Mouse (Mus musculus) naive thymus-derived CD4-positive, alpha-beta T cell, adult 2 months (primary cell): Measurements from ENCODE around the gene Ube2r2.

Experiments
- DNase-seq: peaks from one replicate; pipeline ENCODE4 v3.0.0-alpha.2; 2011; ENCODE audit warnings: low read depth

The Ube2r2 gene

DNA sequence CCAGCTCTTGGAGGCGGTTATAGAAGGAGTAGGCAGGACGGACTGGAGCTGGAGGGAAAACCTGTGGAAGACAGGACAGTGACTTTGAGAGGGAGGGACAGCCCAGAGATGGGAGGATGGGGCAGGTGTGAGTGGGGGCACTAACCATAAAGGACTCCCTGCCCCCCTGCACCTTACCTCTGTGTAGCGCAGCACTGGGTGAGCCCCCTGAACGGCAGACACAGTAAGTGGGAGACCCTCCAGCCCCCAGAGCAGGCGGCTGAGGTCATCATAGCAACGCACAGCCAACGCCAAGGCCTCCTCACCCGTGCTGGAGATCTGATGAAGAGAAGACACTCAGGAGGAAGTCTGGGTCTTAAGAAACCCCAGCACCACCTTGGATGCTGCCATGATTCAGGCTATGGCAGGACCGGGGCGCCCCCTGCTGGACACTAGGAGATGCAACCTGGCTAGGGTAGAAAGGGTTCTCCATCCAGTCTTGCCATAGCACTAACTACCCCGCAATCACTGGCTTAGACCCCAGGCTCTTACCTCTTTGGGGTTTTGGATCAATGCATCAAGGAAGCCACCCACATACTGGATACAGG lies 16.7 kb upstream of the Ube2r2 start:
- DNase-seq, result peak; percentile 77

DNA sequence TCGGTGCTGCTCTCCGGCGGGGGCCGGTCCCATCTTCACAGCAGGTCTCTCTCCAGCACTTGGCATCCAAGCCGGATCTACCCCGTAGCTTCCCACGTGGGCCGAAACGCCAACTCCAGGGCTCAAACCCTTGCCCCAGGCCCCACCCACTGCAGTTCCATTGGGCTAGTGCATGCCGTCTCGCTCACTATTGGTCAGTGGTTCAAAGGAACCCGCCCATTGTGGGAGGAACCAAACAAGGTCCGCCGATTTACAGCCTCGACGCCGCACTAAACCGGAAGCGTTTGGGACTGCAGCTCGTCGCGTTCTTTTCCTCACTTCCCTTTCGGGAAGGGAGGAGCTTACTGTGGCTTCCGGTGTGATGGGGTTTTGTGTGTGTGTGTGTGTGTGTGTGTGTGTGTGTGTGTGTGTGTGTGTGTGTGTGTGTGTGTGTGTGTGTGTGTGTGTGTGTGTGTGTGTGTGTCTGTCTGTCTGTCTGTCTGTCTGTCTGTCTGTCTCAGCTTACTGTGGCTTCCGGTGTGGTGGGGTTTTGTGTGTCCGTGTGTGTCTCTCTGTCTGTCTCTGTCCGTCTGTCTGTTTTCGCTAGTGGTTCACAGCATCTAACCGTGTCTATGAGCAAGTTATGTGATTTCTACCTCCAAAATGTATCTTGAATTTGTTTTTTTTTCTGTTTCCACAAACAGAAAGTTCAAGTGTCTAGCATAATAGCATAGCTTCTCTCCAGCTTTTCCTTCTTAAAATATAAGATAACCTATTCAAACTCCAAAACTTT lies 11.2 kb upstream of the Ube2r2 start, which contains the start of gene Nol6:
Gene Nol6 (minus strand): TSS at position 276 of the 772 bp plus-strand sequence.
- peak; percentile 98 for DNase-seq

DNA sequence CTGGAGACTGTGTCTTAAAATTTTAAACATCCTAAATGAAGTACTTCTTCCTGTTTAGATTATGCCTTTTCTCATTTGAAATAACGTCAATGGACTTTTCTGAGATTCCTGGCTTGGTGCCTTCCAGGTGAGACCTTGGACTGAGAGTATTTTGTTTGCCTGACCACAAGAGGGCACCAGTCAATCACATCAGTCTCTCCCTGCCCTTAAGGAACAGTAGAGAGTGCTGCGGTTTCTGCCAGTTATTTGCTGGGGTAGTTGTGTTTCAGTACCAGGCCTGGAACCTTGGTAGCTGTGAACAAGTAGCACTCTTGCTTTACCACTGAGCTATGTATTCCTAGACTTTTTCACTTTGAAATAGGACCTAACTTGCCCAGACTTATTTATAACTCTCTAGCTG lies 6.1 kb upstream of the Ube2r2 start:
- peak; percentile 88 for DNase-seq

DNA sequence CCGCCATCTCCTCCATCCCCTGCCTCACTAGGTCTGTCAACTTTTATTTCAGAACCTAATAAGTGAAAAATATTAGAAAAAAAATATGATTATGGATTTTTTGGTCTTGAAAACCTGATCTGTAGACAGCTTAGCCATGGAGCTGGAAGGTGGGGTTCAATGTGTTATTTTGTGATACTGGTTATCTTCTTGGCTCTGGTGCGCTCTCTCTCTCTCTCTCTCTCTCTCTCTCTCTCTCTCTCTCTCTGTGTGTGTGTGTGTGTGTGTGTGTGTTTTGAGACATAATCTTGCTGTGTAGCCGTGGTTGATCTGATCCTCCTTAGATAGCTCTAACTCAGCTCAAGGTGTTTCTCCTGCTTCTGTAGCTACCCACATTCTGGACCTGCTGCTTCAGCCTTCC lies 5.7 kb upstream of the Ube2r2 start:
- no peak for DNase-seq

DNA sequence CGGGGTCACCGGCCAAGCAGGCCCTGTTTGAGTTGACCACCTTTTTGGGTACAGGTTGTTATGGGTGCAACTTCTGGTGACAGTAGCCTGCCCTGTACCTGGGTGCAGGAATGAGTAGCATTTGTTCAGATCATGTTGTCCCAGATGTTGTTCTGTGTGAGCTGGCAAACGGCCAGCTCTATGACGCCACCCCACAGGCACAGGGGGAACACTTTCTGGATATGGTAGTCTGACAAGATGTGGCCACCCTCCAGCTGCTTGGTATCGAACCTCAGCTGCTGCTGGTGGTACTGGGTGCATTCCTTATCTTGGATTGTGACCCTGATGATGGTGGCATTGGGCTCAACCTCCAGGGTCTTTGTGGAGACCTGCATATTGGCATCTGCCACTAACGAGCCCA lies 3.1 kb upstream of the Ube2r2 start:
- DNase-seq, result no peak

DNA sequence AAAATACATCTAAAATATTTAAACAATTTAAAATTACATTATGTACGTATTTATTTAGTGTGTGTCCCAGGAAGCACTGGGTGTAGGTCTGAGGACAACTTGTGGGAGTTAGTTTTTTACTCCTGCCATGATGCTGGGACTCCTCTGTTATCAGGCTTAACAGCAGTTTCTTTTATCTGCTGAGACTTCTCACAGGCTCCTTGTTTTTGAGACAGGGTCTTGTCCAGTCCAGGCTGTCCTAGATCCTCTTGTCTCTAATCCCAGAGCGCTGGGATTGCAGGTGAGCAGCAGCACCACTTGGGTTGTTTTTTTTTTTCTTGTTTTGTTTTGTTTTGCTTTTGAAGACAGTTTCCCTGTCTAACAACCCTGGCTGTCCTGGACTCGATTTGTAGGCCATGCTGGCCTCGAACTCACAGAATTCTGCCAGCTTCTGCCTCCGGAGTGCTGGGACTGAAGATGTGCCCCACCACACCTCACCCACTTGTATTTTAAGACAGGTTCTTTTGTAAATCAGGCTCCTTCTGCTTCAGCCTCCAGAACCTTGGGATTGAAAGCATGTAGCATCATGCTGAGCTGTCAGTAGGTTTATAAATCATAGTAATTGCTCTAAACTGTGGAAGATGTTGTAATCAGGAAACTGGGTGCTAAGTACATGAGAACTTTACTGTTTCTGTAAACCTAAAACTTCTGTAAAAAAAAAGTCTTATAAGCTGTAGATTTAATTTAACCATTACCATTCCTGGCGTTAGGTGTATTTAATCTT lies 1.8 kb upstream of the Ube2r2 start:
- DNase-seq, result no peak

DNA sequence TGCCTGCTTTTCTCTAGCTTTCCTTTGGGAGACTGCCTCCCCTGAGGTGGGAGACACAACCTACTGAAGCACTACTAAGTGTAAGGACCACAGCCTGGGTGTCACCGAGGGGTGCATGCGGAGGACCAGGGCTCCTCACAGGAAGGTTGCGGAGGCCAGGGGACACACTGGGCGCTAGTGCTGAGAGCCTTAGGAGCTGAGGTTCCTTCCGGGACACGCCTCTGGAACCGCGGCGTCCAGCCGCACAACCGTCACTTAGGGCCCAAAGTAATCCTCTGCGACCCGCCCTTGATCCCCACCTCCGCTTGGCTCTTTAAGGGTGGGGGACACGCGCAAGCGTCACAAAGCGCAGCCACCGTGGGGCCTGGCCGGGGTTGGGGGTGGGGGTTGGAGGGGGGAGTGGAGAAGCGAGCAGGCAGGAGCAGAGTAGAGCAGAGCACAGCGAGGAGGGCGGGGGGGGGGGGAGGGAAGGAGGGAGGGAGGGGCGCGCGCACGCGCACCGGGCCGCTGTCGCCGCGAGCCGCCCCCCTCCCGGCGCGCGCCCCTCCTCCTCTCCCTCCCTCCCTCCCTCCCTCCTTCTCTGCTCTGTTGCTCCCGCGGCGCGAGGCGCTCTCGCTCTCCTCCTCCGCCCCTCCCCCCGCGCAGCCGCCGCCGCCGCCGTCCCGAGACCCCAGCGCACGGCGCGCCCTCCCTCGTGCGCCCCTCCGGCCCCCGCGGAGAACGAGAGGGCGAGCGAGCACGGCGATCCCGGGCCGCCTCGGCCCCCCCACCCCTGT lies 420 bp upstream of the Ube2r2 start:
- peak; percentile 87 for DNase-seq

DNA sequence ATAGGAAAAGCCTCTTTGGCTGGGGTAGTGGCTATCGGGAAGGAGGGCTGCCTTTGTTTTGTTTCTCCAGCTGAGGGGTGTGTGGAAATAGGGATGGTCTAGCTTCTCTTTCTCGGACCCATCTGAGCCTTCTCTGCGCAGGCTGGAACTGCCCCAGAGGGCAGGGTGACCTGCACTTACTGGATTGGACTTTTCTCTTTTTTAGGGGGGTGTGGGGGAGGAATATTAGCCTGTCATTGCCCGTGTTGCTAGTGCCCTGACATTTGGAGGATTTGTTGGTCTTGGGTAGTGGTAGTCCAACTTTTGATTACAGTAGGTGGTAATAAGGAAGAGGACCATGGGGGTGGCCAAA lies 887 bp downstream of the Ube2r2 start:
- DNase-seq, result no peak

DNA sequence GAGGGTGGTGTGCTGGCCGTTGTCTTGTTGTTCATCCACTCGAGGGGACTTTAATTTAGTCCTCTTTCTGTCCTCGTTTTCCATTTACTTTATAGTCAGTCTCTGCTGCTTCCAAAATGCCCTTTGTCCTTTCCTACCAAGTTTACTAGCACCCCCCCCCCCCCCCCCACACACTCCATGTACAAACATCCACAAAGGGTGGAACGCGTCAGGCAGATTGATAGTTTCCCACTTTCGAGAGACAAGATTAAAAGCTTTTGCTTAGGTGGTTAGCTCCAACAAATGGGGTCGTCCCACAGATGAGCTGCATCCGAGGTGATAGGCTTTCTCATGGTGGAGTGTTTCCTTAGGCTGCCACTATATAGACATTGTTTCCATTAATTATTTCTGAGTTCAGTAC lies 1.3 kb downstream of the Ube2r2 start:
- DNase-seq, result no peak

DNA sequence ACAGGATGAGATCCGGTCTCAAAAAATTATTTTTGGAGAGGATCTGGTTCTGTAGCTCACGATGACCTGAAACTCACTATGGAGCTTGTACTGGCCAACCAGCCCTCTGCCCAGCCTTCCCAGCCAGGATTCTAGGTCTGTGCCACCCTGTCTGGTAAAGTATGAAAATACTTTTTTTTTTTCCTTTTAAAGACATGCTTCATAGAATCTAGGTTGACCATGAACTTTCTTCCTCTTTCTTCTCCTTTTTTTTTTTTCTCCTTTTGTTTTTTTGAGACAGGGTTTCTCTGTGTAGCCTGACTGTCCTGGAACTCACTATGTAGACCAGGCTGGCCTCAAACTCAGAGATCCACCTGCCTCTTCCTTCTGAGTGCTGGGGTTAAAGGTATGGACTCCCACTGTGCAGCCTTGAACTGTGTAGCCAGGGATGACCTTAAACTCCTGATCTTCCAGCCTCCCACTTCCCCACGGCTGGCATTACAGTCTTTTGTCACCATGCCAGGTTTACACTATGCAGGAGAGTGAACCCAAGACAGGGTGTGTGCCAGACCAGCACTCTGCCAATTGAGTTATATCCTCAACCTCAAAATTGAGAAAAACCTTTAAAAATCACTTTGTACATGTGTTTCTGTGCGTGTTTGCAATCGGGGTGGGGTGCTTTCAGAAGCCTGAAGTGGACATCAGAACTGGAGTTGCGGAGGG lies 4.8 kb downstream of the Ube2r2 start:
- no peak for DNase-seq

DNA sequence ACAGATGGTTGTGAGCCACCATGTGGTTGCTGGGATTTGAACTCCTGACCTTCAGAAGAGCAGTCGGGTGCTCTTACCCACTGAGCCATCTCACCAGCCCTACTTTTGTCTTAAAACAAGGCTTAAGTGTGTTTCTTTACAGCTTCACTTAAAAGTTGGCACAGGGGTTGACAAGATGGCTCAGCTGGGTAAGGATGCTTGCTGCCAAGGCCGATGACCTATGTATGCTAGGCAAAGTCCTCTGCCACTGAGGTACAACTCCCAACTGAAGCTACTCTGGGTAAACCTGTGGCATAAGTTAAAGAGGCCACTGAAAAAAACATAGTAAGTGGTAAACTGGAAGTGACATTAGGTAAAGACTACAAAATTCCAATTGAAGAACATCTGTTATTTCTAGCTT lies 7.1 kb downstream of the Ube2r2 start:
- no peak for DNase-seq

DNA sequence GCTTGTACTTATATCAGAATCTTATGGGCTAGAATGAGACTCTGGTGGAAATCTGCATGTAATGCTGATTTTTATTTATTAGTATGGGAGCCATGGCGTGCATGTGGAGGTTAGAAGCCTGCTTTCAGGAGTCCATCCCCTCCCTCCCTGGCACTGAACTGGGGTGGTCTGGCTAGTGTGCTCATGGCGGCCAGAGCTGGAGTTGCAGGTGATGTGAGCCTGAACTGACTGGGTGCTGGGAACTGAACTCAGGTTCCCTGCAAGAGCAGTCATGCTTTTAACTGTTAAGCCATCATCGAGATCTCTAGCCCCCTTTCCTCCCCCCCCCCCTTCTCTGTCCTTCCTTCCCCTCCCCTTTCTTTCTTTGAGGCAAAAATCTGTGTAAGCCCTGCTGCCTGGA lies 14.3 kb downstream of the Ube2r2 start:
- DNase-seq, result no peak

DNA sequence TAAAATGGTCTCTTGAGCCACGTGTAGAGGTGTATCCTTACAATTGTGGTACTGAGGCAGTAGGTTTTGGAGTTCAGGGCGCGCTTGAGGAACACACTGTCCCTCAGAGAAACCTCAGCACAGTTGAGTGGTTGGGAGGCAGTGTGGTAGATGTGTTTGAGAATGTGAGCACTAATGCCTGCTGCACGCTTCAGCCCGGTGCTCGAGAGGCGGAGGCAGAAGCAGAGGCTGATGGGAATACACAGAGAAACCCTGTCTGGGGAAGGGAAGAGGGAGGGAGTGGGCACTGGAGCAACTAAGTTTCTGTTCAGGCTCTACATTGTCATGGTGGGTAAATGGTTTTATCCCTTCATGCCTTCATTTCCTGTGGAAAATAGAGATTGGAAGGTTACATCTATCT lies 15.6 kb downstream of the Ube2r2 start:
- no peak for DNase-seq

DNA sequence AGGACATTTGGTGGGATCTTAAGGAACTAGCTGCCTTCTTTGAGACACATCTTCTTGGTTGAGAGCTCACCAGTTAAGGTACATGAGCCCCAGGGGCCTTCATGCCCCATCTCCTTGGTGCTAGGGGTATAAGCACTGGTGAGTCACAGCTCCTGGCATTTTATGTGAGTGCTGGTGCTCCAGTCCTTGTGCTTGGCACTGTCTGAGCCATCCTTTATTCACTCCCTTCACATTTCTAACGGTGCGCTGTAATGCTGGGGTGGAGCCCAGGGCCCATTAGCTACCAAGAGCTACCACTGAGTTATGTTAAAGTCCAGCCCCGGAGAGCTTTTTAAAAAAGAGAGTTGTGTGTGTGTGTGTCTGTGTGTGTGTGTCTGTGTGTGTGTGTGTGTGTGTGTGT lies 17.6 kb downstream of the Ube2r2 start:
- no peak for DNase-seq

DNA sequence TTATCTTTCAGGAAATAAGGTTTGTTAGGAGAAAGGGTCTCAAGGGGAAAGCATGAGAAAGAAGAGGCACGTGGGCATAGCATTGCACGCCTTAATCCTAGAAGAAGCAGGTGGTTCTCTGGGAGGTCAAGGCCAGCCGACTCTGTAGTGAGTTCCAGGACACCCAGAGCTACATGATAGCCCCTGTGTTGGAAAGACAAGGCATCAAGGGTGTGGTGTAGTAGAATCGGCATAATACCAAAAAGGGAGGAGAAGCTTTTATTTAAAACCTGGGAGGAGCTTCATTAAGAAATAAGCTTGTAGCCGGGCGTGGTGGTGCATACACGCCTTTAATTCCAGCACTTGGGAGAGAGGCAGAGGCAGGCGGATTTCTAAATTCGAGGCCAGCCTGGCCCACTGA lies 21.4 kb downstream of the Ube2r2 start:
- no peak for DNase-seq

DNA sequence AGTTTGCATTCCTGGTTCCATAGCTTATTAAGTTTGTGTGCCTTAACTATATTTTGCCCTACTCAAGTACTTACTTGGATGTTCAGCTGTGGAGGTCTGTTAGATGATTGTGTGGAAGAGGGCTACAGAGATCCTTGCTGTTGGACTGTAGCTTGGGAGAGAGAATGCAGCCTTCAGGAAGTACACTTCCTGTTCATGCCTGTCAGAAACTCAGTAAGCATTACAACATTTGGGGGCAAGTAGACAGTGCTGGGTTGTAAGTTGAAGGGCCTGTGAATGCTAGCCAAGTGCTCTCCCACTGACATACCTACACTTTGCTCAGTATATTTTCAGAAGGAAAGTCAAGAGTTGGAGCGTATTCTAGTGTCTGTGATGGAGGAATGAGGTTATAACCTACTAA lies 22.7 kb downstream of the Ube2r2 start:
- no peak for DNase-seq

DNA sequence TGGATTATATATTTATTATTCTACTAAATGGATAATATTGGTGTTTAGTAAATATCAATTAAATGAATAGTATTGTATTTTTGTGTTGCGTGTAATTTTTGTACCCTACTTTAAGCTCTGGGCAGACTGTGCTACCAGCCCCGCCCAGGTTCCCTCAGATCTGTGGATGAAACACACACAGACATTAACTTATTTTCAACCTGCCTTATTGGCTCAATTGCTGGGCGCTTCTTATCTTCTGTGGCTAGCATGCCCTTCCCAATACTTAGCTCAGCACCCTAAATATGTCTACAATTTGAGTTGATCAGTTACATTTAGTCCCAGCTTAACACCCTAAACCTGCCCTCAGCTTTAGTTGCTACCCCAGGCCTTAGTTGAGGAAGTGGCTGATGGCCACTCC lies 25.7 kb downstream of the Ube2r2 start:
- no peak for DNase-seq

DNA sequence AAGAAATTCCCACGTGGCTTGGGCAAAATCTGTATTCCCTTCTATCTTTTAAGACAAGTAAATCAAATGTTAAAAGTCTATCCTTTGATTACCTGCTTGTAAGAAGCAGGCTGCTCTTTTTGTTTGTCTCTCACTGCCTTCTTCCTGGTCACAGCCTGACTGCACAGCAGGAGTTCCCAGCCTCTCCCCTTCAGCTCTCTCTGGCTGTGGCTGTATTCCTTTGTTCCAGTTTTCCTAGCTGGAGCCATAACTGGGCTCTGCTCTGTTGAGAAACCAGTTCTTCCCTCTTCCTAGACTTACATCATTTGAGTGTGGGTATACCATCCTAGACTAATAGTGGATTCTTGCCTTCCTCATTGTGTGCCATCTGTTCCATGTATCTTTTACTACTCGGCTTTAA lies 29.4 kb downstream of the Ube2r2 start:
- no peak for DNase-seq

DNA sequence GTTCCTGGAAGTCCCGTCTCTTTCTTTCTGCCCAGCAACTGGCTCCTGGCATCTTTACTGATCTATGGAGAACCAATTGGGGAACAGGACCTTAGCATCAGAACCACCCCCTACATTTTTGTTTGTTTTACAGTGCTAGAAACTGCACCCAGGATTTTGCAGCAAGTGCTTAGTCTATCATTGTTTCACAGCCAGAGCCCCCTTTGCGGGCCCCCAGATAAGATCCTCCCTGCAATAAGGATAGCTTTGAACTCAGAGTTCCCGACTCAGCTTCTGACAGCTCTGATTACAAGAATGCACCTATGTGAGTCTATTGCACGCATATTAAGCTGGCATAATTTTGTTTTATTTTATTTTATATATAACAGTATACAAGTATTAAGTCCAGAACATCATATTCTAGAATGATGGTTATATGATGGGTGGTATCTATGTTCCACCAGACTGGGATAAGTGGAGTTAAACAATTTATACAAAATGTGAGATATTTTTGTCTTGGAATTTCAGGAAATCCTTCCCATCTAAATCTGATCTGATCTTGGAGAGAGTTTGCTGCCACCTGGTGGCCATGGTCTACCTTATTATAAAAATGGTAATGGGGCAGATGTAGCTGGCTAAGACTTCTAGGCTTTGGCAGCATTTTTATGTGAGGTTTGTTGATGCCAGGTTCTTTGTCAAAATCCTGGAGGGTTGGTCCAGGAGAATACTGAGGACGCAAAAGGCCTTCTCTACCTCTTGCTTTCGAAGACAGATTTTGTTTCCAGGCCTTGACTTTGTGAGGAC lies 30.3 kb downstream of the Ube2r2 start:
- DNase-seq, result peak; percentile 77

DNA sequence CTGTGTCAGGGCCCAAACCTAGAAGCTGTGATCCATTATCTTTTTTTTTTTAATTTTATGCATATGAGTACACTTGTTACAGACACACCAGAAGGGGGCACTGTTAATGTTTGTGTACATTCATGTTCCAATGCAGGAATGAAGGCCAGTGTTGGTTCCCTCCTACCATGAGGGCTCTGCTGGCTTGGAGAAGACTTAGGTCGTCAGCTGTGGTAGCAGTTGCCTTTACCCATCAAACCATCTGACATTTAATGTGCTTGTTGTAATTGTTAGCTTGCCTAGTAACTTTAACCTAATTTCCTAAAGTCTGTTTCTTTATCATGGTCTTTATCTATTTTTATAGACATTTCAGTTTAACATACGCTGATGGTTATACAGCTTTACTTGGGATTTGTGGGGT lies 35.4 kb downstream of the Ube2r2 start:
- DNase-seq, result no peak

DNA sequence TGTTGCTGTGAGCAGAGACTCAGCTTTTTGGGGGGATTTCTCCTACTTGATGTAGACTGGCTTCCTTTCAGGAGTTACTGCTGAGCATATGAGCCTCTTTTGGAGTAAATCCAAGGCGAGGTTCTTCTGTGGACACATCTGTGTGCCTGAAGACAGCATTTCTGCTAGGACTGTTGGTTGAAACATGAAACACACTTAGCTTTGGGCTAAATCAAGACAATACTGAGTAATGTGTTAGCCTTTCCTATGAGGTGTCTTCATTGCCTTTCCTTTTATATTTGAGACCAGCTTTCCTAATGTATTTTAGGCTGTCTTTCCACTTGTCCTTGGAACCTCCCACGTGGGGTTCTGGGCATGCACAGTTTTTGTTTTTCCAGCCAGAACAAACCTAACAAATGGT lies 39.1 kb downstream of the Ube2r2 start:
- DNase-seq, result no peak
